Mouse (Mus musculus): Measurements from ENCODE around the gene Rnf17.

Gene Rnf17

DNA sequence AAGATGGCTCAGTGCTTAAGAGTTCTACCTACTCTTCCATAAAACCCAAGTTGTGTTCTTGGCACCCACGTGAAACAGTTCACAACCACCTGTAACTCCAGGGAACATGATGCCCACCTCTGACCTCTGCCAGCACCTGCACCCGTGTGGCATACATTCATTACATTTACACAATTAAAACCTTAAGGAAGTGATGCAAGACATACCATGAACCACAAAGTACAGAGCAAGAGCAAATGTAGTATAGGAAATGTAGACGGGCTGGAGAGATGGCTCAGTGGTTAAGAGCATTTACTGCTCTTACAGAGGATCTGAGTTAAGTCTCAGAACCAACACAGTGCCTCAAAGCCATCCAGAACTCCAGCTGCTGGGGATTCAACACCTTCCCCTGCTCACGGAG lies 166.7 kb downstream of the Rnf17 start:
- Histone ChIP-seq H3K27me3 (ENCODE audit: insufficient read depth, low read length) (0 out of 2 replicates have a peak, but pooled peaks cover 3% of the 10 kb centered on the region), H3K4me1 (replicated peaks; ENCODE audit: low read depth, low read length) (no peaks in the 10 kb centered on the region; the same call in 1 of the 2 replicates), H3K9me3 (ENCODE audit: low read length) (no peaks in the 10 kb centered on the region), H3K4me3 (replicated peaks; ENCODE audit: low read length) (no peak overlapping the region), H3K36me3 (ENCODE audit: insufficient read depth, low read length) (no peaks in the 10 kb centered on the region)
- TF ChIP-seq POU5F1 (IDR thresholded peaks at IDR 0.05; ENCODE audit: borderline replicate concordance, low read length) (no peak), NANOG (IDR thresholded peaks at IDR 0.05; ENCODE audit: borderline replicate concordance, low read length) (no peak), CTCF (conservative IDR thresholded peaks at IDR 0.05; ENCODE audit: low read length) (no peak)

DNA sequence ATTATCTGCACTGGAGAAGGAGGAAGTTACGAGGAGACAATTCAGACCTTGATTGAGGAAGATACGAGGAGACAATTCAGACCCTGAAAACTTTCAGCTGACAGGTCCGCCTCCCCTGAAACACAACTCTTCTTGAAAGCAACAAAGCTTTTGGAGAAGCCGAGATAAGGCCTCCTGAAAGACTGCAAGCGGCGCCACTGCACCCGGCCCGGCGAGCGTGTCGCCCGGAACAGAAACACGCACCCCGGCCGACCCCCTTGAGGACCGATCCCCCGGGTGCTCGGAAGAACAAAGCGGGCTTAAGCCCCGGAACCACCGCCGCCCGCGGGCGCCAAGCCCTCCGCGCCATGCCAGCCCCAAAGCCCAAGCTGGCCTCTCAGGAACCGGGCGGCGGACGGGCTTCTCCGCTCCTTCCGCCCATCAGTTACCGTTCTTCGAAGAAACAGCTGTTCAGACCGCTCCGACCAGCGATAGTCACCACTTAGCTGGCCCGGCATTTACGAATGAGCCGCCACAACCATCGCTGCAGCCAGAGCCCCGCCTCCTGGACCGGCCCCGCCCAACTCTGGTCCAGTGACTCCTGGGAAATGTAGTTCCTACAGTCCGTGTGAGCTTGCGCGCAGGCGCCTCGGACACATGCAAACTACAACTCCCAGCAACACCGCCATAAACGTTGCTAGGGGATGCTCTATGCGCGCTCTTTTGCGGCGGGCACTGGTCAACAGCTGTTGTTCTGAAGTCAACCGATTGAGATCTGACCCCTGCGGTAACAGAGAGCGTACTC lies 169.1 kb downstream of the Rnf17 start:
- Histone ChIP-seq H3K9me3 (ENCODE audit: low read length) (no peaks in the 10 kb centered on the region), H3K27me3 (ENCODE audit: insufficient read depth, low read length) (0 out of 2 replicates have a peak, but pooled peaks cover 3% of the 10 kb centered on the region), H3K4me3 (replicated peaks; ENCODE audit: low read length) (peak overlapping the region; percentile 94), H3K36me3 (ENCODE audit: insufficient read depth, low read length) (no peaks in the 10 kb centered on the region), H3K4me1 (replicated peaks; ENCODE audit: low read depth, low read length) (peaks cover 16% of the 10 kb centered on the region)
- no peak for TF ChIP-seq CTCF (conservative IDR thresholded peaks at IDR 0.05; ENCODE audit: low read length)
- TF ChIP-seq POU5F1 (IDR thresholded peaks at IDR 0.05; ENCODE audit: borderline replicate concordance, low read length): no peak
- TF ChIP-seq NANOG (IDR thresholded peaks at IDR 0.05; ENCODE audit: borderline replicate concordance, low read length): no peak

DNA sequence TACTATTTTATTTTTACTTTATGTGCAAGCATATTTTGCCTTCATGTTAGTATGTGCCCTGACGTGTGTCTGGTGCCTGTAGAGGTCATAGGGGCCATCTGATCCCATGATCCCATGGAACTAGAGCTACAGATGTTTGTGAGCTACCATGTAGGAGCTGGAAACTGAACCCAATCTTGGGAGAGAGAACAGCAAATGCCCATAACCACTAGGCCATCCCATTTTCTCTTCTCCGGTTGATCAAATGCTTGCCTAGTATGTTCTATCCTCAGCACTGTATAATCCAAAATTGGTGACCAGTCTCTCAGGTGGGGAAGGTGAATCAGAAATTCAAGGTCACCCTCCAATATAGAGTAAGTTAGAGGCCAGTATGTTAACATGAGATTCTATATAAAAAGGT lies 170.2 kb downstream of the Rnf17 start:
- TF ChIP-seq POU5F1 (IDR thresholded peaks at IDR 0.05; ENCODE audit: borderline replicate concordance, low read length): no peak
- no peak for TF ChIP-seq NANOG (IDR thresholded peaks at IDR 0.05; ENCODE audit: borderline replicate concordance, low read length)
- no peak for TF ChIP-seq CTCF (conservative IDR thresholded peaks at IDR 0.05; ENCODE audit: low read length)
- Histone ChIP-seq H3K4me1 (replicated peaks; ENCODE audit: low read depth, low read length) (peaks cover 22% of the 10 kb centered on the region), H3K9me3 (ENCODE audit: low read length) (no peaks in the 10 kb centered on the region), H3K27me3 (ENCODE audit: insufficient read depth, low read length) (0 out of 2 replicates have a peak, but pooled peaks cover 3% of the 10 kb centered on the region), H3K36me3 (ENCODE audit: insufficient read depth, low read length) (no peaks in the 10 kb centered on the region), H3K4me3 (replicated peaks; ENCODE audit: low read length) (no peak overlapping the region)

All from E14TG2a.4 (cell line).